Mouse (Mus musculus) neural tube, embryonic 12.5 days (tissue): ENCODE data around the gene Rint1. TPM values are rescaled to one million over a fixed set of nuclear protein-coding genes. Genes with fewer than 3 reads are reported as not detected.
"Not testable (repeated sequence)": the region's sequence is repeated elsewhere in the genome, so short reads cannot be mapped to it uniquely, and the experiment has no call there.

Source experiments
- ATAC-seq: fragments of 200-750 bp; cut with Nextera tagmentation; 2 replicates; pipeline ENCODE4 v1.8.0; 2017; ENCODE audit warnings: low read depth, mild to moderate bottlenecking, moderate TSS enrichment, moderate library complexity; ENCODE audit not compliant: low FRiP score
- H3K27ac ChIP-seq: fragments of 300-500 bp; sonication (generic); 2 replicates; pipeline ENCODE4 v1.5.1; 2016
- H3K27me3 ChIP-seq: fragments of 300-500 bp; sonication (generic); replicated peaks from 2 replicates; pipeline ENCODE4 v1.6.1; 2016; ENCODE audit warnings: mild to moderate bottlenecking
- H3K36me3 ChIP-seq: fragments of 300-500 bp; sonication (generic); 2 replicates; pipeline ENCODE4 v1.6.1; 2016; ENCODE audit warnings: mild to moderate bottlenecking
- H3K4me1 ChIP-seq: fragments of 300-500 bp; sonication (generic); 2 replicates; pipeline ENCODE4 v1.6.1; 2016
- H3K4me2 ChIP-seq: fragments of 300-500 bp; sonication (generic); replicated peaks from 2 replicates; pipeline ENCODE4 v1.6.1; 2016; ENCODE audit warnings: mild to moderate bottlenecking
- H3K4me3 ChIP-seq: fragments of 300-500 bp; sonication (generic); 2 replicates; pipeline ENCODE4 v1.5.1; 2016
- H3K9ac ChIP-seq: fragments of 300-500 bp; sonication (generic); 2 replicates; pipeline ENCODE4 v1.6.1; 2016; ENCODE audit warnings: mild to moderate bottlenecking
- H3K9me3 ChIP-seq: fragments of 300-500 bp; sonication (generic); 2 replicates; pipeline ENCODE4 v1.6.1; 2016; ENCODE audit warnings: mild to moderate bottlenecking
- WGBS: fragments of 180-500 bp; shearing (Covaris S2); methylation state at CpG from one replicate; pipeline ENCODE4 v1.1.7; 2016; 5-methylcytosine and 5-hydroxymethylcytosine counted together
- polyA plus RNA-seq: library from polyadenylated mRNA; unstranded; fragments of >200 nt; fragmentation: Nextera tagmentation; extraction: Ambion mirVana; gene quantifications from 2 replicates; pipeline ENCODE4 v1.2.1, GENCODE M21; 2016

The Rint1 gene
- polyA plus RNA-seq, 1 experiment from 2014 or later: 35.5 TPM

DNA sequence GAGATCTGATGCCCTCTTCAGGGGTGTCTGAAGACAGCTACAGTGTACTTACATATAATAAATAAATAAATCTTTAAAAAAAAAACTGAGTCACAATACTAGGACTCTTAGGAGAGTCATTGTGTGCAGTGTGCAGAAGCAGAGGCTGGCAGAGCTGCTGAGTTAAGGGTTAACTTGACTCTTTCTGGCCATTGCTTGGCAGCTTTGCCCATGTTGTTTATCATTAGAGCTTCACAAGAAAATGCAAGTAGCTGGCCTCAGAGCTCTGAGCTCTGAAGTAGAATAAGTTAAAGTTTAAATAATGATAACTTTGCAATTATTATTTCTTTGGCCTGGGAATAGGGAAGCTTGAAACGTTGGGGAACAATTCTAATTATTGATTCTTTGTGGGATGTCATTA is 48.2 kb downstream of the Rint1 start:
- ATAC-seq, H3K36me3 ChIP-seq, H3K9me3 ChIP-seq, H3K4me1 ChIP-seq, H3K27ac ChIP-seq, H3K9ac ChIP-seq, H3K4me2 ChIP-seq, H3K4me3 ChIP-seq: not testable (repeated sequence)
- peaks cover 12% of the 10 kb centered on the region for H3K27me3 ChIP-seq
- WGBS: 70% methylated on average over 1 of the region's 1 CpGs

DNA sequence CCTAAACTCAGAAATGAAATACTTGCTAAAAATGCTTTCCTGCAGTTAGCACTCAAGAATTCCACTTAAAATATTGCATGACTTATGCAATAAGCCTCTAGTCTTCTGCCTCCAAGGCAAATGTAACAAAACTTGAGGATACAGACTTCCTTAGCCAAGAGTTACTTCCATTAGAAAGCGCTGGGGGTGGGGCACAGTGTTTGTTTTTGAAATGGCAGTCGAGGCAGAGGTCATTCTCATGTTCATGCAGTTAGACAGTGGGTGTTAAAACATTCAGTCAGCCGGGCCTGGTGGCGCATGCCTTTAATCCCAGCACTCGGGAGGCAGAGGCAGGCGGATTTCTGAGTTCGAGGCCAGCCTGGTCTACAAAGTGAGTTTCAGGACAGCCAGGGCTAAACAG is 50.6 kb downstream of the Rint1 start:
- H3K9me3 ChIP-seq: no peaks in the 10 kb centered on the region
- no peaks in the 10 kb centered on the region for H3K27me3 ChIP-seq
- no peak overlapping the region for H3K9ac ChIP-seq
- peaks cover 8% of the 10 kb centered on the region for H3K36me3 ChIP-seq
- no peak overlapping the region for H3K4me3 ChIP-seq
- no peak for ATAC-seq
- H3K27ac ChIP-seq: no peak overlapping the region
- H3K4me2 ChIP-seq: no peak overlapping the region
- WGBS: 89% methylated on average over 7 of the region's 7 CpGs
- H3K4me1 ChIP-seq: peaks cover 9% of the 10 kb centered on the region

DNA sequence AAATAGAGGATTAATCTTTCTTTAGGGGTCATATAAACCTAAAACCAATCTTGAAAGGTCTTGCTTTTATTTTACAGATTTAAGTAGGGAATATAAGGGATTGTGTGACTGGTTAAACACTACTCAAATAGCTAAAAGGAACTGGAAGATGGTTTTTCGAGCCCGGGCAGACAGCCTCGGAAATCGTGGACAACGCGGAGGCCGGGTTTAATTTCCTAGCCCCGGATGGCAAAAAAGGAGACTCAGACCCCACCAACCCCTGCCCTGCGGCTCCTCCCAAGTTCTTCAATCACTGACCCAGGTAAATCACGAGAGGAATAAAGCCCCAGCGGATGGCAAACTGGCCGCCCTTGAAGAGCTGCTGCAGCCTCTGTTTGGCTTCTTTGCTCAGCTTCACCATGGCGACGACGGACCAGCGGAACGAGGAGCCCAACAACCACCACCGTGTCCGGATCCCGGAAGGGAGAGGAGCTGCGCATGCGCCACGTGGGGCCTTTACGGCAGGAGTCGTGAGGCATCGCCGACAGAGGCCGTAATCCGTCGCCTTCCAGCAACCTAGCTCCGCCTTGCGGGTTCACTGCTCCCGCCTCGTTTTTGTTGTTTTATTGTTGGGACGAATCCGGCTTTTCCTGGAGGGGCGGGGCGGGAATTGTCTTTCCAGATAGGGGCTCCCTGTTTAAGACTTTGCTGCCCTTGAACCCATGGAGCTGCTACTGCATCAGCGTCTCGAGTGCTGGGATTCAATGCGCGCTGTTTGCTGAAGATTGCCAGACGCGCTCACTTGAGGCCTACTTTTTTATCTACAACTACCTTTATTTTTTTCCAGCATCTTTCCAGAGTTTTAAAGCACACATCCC is 56.4 kb downstream of the Rint1 start, which contains the start of gene Tomm7:
Tomm7 (minus strand) TSS at position 488 of the 857 bp plus-strand sequence.
- Histone ChIP-seq H3K36me3 (peaks cover 4% of the 10 kb centered on the region; the same call in 1 of the 2 replicates), H3K27ac (peak within 1 kb of the TSS; percentile 46; the same call in 1 of the 2 replicates), H3K4me1 (peaks cover 12% of the 10 kb centered on the region), H3K4me2 (peak within 1 kb of the TSS; percentile 73), H3K4me3 (peak within 1 kb of the TSS; percentile 64), H3K27me3 (no peaks in the 10 kb centered on the region), H3K9ac (peak within 1 kb of the TSS; percentile 76), H3K9me3 (no peaks in the 10 kb centered on the region)
- ATAC-seq: peak; percentile 91
- under 1% methylated on average over 44 of the region's 44 CpGs for WGBS

DNA sequence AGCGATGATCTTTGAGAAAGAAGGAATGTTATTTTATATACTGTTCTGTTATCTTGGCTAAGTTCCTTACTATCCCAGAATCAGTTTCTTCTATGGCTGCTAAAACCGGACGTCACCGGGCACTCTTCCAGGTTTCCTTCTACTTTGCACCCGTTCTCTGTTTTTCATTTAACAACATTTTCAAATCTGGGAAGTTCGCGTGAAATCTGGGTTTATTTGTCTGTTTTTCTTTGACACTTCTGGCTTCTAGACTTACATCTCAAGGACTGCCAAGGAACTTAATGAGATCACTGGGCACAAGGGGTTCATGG is 57.0 kb downstream of the Rint1 start:
- Histone ChIP-seq H3K4me1 (peaks cover 12% of the 10 kb centered on the region), H3K9ac (peak overlapping the region; percentile 76; the same call in 1 of the 2 replicates), H3K4me2 (peak overlapping the region; percentile 73), H3K27me3 (no peaks in the 10 kb centered on the region), H3K4me3 (peak overlapping the region; percentile 64), H3K36me3 (no peaks in the 10 kb centered on the region; the same call in 1 of the 2 replicates), H3K9me3 (no peaks in the 10 kb centered on the region), H3K27ac (no peak overlapping the region; the same call in 1 of the 2 replicates)
- WGBS: 44% methylated on average over 7 of the region's 7 CpGs
- ATAC-seq: peak; percentile 23; the same call in 1 of the 2 replicates

DNA sequence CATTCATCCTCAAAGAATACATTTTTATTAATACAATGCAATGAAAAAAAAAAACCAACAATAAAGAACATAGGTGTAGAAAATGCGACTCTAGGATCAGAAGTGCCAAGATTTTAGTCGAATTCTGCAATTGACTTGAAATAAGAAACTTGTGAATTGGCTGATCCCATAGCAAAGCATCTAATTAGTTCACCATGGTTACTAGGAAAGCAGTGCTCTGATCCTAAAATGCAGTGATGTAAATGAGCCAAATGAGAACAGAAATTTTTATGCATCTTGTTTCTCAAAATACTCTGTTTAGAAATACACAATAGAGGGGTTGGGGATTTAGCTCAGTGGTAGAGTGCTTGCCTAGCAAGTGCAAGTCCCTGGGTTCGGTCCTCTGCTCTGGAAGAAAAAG is 57.6 kb downstream of the Rint1 start:
- Histone ChIP-seq H3K27ac (no peak overlapping the region), H3K9ac (no peak overlapping the region)

DNA sequence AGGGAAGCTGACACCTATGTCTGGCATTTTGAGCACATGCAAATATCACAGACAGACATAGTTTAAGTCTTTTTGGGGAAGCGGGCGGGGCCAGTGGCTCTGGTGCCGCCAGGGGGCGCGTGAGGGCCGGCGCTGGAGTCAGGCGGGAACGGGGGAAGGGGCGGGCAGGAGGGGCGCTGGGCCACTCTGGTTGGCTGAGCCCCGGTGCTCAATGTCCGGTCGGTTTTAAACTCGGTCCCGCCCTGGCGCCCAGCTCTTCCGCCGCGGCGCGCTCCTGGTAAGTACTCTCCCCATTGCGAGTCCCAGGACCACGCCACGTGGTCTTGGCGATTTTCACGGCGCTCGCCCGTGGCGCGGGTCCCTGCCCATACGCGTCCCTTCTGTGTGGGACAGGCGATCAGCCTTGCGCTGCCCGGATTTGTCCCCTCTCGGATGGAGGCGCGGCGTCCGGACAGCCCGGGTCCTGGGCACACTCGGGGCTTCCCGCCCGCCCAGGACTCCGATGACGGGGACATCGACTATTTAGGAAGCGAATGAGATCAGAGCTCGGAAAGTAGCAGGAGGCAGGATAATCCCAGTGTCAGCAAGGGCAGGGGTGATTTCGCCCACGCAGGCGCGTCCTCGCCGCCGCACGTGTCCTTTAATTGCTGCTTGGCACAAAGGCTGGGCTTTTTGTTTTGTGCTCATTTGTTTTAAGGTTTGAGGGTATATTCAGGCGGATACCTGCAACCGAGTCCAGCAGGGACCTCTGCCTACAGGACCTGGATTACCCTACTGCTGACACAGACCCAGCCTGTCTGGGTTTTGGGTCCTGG is 63.0 kb downstream of the Rint1 start:
- Histone ChIP-seq H3K4me2 (peak overlapping the region; percentile 82), H3K27ac (peak overlapping the region; percentile 50; the same call in 1 of the 2 replicates), H3K9me3 (no peaks in the 10 kb centered on the region), H3K9ac (peak overlapping the region; percentile 82), H3K36me3 (peaks cover 33% of the 10 kb centered on the region), H3K4me1 (peaks cover 5% of the 10 kb centered on the region), H3K27me3 (no peaks in the 10 kb centered on the region), H3K4me3 (peak overlapping the region; percentile 84)
- under 1% methylated on average over 61 of the region's 61 CpGs for WGBS
- ATAC-seq: peak; percentile 97

More for the DNA sequence above, 57.6 kb downstream of the Rint1 start:
- Histone ChIP-seq H3K4me3 (no peak overlapping the region), H3K4me1 (peaks cover 12% of the 10 kb centered on the region), H3K36me3 (no peaks in the 10 kb centered on the region; the same call in 1 of the 2 replicates), H3K4me2 (peak overlapping the region; percentile 73; the same call in 1 of the 2 replicates), H3K27me3 (no peaks in the 10 kb centered on the region), H3K9me3 (no peaks in the 10 kb centered on the region)
- WGBS: 89% methylated on average over 3 of the region's 3 CpGs
- ATAC-seq: no peak

DNA sequence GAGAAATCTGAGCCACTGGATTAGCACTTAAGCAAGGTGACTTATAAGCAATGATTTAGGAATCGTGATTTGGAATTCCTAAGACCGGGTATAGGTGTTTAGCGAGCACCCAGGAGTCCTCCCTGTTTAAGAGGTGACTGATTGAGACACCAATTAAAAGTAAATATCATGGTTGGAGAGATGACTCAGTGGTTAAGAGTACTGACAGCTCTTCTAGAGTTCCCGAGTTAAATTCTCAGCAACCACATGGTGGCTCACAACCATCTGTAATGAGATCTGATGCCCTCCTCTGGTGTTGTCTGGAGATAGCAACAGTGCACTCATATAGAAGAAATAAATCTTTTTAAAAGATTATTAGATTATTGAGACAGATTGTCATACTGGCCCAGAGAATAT is 63.6 kb downstream of the Rint1 start:
- Histone ChIP-seq H3K36me3 (peaks cover 39% of the 10 kb centered on the region), H3K4me2 (peak overlapping the region; percentile 82), H3K9ac (peak overlapping the region; percentile 82), H3K4me3 (peak overlapping the region; percentile 84)
- not testable (repeated sequence) for H3K27ac ChIP-seq, H3K27me3 ChIP-seq, H3K4me1 ChIP-seq, H3K9me3 ChIP-seq
- WGBS: 14% methylated on average over 4 of the region's 4 CpGs
- ATAC-seq: 0 out of 2 replicates have a peak, but pooled peaks have one; percentile 2

DNA sequence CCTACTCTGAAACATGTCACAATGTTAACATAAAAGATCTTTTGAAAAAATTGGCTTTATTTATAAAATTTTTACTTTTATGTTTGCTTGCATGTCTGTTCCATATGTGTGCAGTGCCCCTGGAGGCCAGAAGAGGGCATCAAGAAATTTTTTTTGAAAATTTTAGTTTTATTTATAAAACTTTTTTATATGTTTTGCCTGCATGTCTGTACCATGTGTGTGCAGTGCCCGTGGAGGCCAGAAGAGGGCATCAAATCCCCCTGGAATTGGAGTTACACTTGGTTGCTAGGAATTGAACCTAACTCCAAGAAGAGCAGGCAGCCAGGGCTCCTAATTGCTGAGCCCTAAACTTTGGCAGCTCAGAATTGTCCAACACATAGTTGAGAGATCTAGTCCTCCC is 65.4 kb downstream of the Rint1 start:
- not testable (repeated sequence) for H3K27ac ChIP-seq, ATAC-seq, H3K4me1 ChIP-seq, H3K9ac ChIP-seq, H3K27me3 ChIP-seq, H3K4me2 ChIP-seq, H3K9me3 ChIP-seq, H3K4me3 ChIP-seq
- H3K36me3 ChIP-seq: peaks cover 55% of the 10 kb centered on the region
- WGBS: 81% methylated on average over 1 of the region's 1 CpGs

DNA sequence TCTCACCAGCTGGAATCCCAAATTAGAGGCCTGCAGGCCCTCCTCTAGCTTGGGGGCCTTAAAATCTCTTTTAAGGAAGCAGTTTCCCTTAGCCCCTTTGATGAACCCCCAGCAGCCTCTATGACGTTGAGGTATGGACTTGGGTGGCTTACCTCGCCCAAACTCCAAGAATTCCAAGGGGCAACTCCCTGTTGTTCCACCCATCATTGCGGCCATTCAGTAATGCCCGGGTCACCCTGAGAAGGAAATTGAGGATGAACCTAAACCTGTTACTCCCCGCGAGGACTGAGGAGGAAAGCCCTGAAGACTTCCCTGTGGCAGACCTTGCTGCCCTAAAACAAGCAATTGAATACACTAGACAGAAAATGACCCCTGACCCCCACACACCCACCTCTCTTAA is 68.0 kb downstream of the Rint1 start:
- no peak overlapping the region for H3K4me3 ChIP-seq
- peaks cover 5% of the 10 kb centered on the region for H3K4me1 ChIP-seq
- H3K4me2 ChIP-seq: no peak overlapping the region
- H3K9me3 ChIP-seq: no peaks in the 10 kb centered on the region
- no peak for ATAC-seq
- WGBS: 92% methylated on average over 6 of the region's 6 CpGs
- peaks cover 60% of the 10 kb centered on the region for H3K36me3 ChIP-seq
- H3K9ac ChIP-seq: no peak overlapping the region
- no peaks in the 10 kb centered on the region for H3K27me3 ChIP-seq
- no peak overlapping the region for H3K27ac ChIP-seq

DNA sequence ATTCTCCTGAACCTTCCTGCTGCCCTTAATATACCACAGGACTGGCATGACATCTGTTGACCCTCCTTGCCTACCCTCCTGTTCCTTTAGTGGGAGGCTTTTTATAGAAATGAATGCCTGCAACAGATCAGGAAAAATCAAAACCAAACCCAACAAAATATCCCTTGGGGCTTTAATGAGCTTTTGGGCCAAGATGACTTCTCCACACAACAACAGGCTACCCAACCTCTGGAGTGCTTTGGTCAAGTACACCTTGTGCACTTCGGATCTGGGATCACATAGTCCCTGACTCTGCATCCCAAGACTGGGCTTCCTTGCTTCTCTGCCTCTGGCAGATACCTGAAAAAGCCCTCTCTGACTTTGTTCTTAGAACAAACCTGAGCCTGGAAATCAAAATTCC is 68.7 kb downstream of the Rint1 start:
- 89% methylated on average over 1 of the region's 1 CpGs for WGBS
- no peak overlapping the region for H3K9ac ChIP-seq
- H3K27me3 ChIP-seq: no peaks in the 10 kb centered on the region
- H3K9me3 ChIP-seq: no peaks in the 10 kb centered on the region
- H3K4me2 ChIP-seq: no peak overlapping the region
- no peak overlapping the region for H3K27ac ChIP-seq
- H3K4me1 ChIP-seq: peaks cover 5% of the 10 kb centered on the region
- ATAC-seq: no peak
- no peak overlapping the region for H3K4me3 ChIP-seq
- H3K36me3 ChIP-seq: peaks cover 63% of the 10 kb centered on the region

DNA sequence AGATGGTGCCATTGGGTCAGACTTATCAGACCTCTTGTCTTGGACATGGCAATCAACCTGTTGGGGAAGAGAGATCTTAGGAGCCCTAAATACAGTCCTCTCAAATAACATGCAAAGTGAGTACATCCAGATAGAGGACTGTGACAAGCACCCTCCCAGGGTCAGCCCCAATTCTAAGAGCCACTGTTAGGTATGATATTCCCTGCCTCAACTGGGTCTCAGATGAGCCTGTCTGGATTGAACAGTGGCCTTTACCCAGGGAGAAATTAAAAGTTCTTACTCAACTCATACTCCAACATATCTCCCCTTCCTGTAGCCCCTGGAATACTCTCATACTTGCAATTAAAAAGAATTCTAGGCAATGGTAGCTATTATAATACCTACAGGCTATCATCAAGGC is 69.7 kb downstream of the Rint1 start:
- peaks cover 62% of the 10 kb centered on the region for H3K36me3 ChIP-seq
- no peaks in the 10 kb centered on the region for H3K27me3 ChIP-seq
- H3K27ac ChIP-seq: no peak overlapping the region
- no peaks in the 10 kb centered on the region for H3K9me3 ChIP-seq
- no peaks in the 10 kb centered on the region for H3K4me1 ChIP-seq
- no peak overlapping the region for H3K4me2 ChIP-seq
- H3K9ac ChIP-seq: no peak overlapping the region
- no peak overlapping the region for H3K4me3 ChIP-seq
- no peak for ATAC-seq

DNA sequence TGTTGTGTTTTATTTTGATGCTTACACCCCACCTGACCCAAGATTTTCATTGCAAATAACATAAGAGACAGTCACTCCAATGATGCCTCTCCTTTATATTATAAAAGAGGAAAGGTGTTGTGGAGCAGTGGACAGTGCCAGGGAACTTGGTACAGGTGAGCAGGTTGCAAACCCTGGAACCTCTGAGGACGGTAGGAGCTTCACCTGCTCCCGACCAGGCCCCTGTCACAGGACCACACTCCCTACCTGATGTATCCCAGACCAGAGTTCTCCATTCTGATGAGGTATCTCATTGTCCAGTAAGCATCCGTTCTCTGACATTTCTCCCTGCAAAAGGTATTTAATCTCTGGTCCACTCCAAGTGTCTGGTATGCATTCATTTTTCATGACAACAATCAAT is 70.5 kb downstream of the Rint1 start:
- H3K9ac ChIP-seq: no peak overlapping the region
- no peaks in the 10 kb centered on the region for H3K9me3 ChIP-seq
- H3K4me1 ChIP-seq: no peaks in the 10 kb centered on the region
- no peak overlapping the region for H3K4me2 ChIP-seq
- 85% methylated on average over 3 of the region's 3 CpGs for WGBS
- H3K27me3 ChIP-seq: no peaks in the 10 kb centered on the region
- H3K4me3 ChIP-seq: no peak overlapping the region
- H3K36me3 ChIP-seq: peaks cover 55% of the 10 kb centered on the region
- ATAC-seq: no peak
- H3K27ac ChIP-seq: no peak overlapping the region
